Mouse (Mus musculus): ENCODE results near the gene Jmjd8. TPM values are rescaled to one million over a fixed set of nuclear protein-coding genes. Genes with fewer than 3 reads are reported as not detected.

Jmjd8 gene
- polyA plus RNA-seq, 2 experiments = 14.3 to 39.3 TPM

Other genes starting within 250 kb of the Jmjd8 start
- 10 to 100 TPM; 19.6 to 27.4 TPM for gene Lmf1, start 249.8 kb upstream of the Jmjd8 start, polyA plus RNA-seq (2012; fragmentation: generic; extraction: Trizol)
- gene Gng13, start 111.7 kb upstream of the Jmjd8 start, polyA plus RNA-seq (2012; fragmentation: generic; extraction: Trizol) = under 1 TPM; 0.68 to 0.90 TPM
- gene Chtf18, start 101.4 kb upstream of the Jmjd8 start, polyA plus RNA-seq (2012; fragmentation: generic; extraction: Trizol) = 10 to 100 TPM; 13.0 to 64.2 TPM
- gene Rpusd1, start 101.2 kb upstream of the Jmjd8 start, polyA plus RNA-seq (2012; fragmentation: generic; extraction: Trizol) = 10 to 100 TPM; 29.8 to 35.4 TPM
- gene Mslnl, start 92.8 kb upstream of the Jmjd8 start, polyA plus RNA-seq (2012; fragmentation: generic; extraction: Trizol) = under 1 TPM; 0.01 to 0.05 TPM
- 10 to 100 TPM in 1 of 2 experiments, 1 to 10 TPM in 1; 5.9 to 17.1 TPM for gene Msln, start 74.5 kb upstream of the Jmjd8 start, polyA plus RNA-seq (2012; fragmentation: generic; extraction: Trizol)
- gene Narfl, start 55.1 kb upstream of the Jmjd8 start, polyA plus RNA-seq (2012; fragmentation: generic; extraction: Trizol) = 10 to 100 TPM; 19.4 to 24.0 TPM
- gene Haghl, start 43.2 kb upstream of the Jmjd8 start, polyA plus RNA-seq (2012; fragmentation: generic; extraction: Trizol) = 10 to 100 TPM; 33.9 to 66.4 TPM
- gene Ccdc78, start 42.3 kb upstream of the Jmjd8 start, polyA plus RNA-seq (2012; fragmentation: generic; extraction: Trizol) = under 1 TPM; 0.11 to 0.14 TPM
- 10 to 100 TPM; 89.1 to 99.0 TPM for gene Fam173a, start 36.0 kb upstream of the Jmjd8 start, polyA plus RNA-seq (2012; fragmentation: generic; extraction: Trizol)
- gene AC134908.4, start 33.2 kb upstream of the Jmjd8 start, polyA plus RNA-seq (2012; fragmentation: generic; extraction: Trizol) = 1 to 10 TPM in 1 of 2 experiments, not detected in 1; 1.4 TPM
- gene Metrn, start 31.7 kb upstream of the Jmjd8 start, polyA plus RNA-seq (2012; fragmentation: generic; extraction: Trizol) = 100 to 1,000 TPM in 1 of 2 experiments, 10 to 100 TPM in 1; 88.0 to 177 TPM
- gene Fbxl16, start 19.8 kb upstream of the Jmjd8 start, polyA plus RNA-seq (2012; fragmentation: generic; extraction: Trizol) = under 1 TPM; 0.05 to 0.27 TPM
- 10 to 100 TPM in 1 of 2 experiments, 1 to 10 TPM in 1; 10.0 to 27.6 TPM for gene Wdr24, start 5.2 kb upstream of the Jmjd8 start, polyA plus RNA-seq (2012; fragmentation: generic; extraction: Trizol)
- gene Stub1, start 4.5 kb downstream of the Jmjd8 start, polyA plus RNA-seq (2012; fragmentation: generic; extraction: Trizol) = 100 to 1,000 TPM; 242 to 426 TPM
- gene Rhbdl1, start 8.4 kb downstream of the Jmjd8 start, polyA plus RNA-seq (2012; fragmentation: generic; extraction: Trizol) = 1 to 10 TPM in 1 of 2 experiments, under 1 TPM in 1; 0.07 to 1.4 TPM
- 1 to 10 TPM in 1 of 2 experiments, under 1 TPM in 1; 0.06 to 1.5 TPM for gene Gm20683, start 12.9 kb downstream of the Jmjd8 start, polyA plus RNA-seq (2012; fragmentation: generic; extraction: Trizol)
- gene Rhot2, start 16.0 kb downstream of the Jmjd8 start, polyA plus RNA-seq (2012; fragmentation: generic; extraction: Trizol) = 10 to 100 TPM; 17.7 to 29.4 TPM
- gene Wdr90, start 32.6 kb downstream of the Jmjd8 start, polyA plus RNA-seq (2012; fragmentation: generic; extraction: Trizol) = 10 to 100 TPM; 15.7 to 20.9 TPM
- 10 to 100 TPM; 19.6 to 60.3 TPM for gene Mcrip2, start 39.9 kb downstream of the Jmjd8 start, polyA plus RNA-seq (2012; fragmentation: generic; extraction: Trizol)
- gene Mettl26, start 46.2 kb downstream of the Jmjd8 start, polyA plus RNA-seq (2012; fragmentation: generic; extraction: Trizol) = 10 to 100 TPM; 39.4 to 53.9 TPM
- 1 to 10 TPM in 1 of 2 experiments, under 1 TPM in 1; 0.22 to 1.1 TPM for gene Wfikkn1, start 52.0 kb downstream of the Jmjd8 start, polyA plus RNA-seq (2012; fragmentation: generic; extraction: Trizol)
- gene Rab40c, start 90.9 kb downstream of the Jmjd8 start, polyA plus RNA-seq (2012; fragmentation: generic; extraction: Trizol) = 10 to 100 TPM; 14.7 to 31.1 TPM
- gene Pigq, start 116.1 kb downstream of the Jmjd8 start, polyA plus RNA-seq (2012; fragmentation: generic; extraction: Trizol) = 10 to 100 TPM; 24.9 to 42.4 TPM
- gene Nhlrc4, start 116.1 kb downstream of the Jmjd8 start, polyA plus RNA-seq (2012; fragmentation: generic; extraction: Trizol) = under 1 TPM; 0.02 to 0.78 TPM
- under 1 TPM; 0.02 to 0.04 TPM for gene A930017K11Rik, start 123.7 kb downstream of the Jmjd8 start, polyA plus RNA-seq (2012; fragmentation: generic; extraction: Trizol)
- 10 to 100 TPM in 1 of 2 experiments, 1 to 10 TPM in 1; 4.7 to 13.1 TPM for gene Capn15, start 156.9 kb downstream of the Jmjd8 start, polyA plus RNA-seq (2012; fragmentation: generic; extraction: Trizol)
- gene Rab11fip3, start 240.7 kb downstream of the Jmjd8 start, polyA plus RNA-seq (2012; fragmentation: generic; extraction: Trizol) = 10 to 100 TPM in 1 of 2 experiments, 1 to 10 TPM in 1; 6.5 to 26.0 TPM